Mouse (Mus musculus) liver, embryonic 14.5 days (tissue): ENCODE results near the gene 9930104L06Rik. TPM values are rescaled to one million over a fixed set of nuclear protein-coding genes. Genes with fewer than 3 reads are reported as not detected.

Source experiments
- ATAC-seq: fragments of 200-750 bp; cut with Nextera tagmentation; 2 replicates; pipeline ENCODE4 v1.8.0; 2017; ENCODE audit warnings: moderate number of reproducible peaks, mild to moderate bottlenecking, moderate library complexity; ENCODE audit not compliant: insufficient read depth
- DNase-seq, 3 experiments: peaks; one replicate each; pipeline ENCODE4 v3.0.0-alpha.2; 2012 to 2013; ENCODE audit warnings: low read depth in 3 of 3, low spot score in 3 of 3
- H3K27ac ChIP-seq: fragments of 300-500 bp; sonication (generic); 2 replicates; pipeline ENCODE4 v1.5.1; 2014; ENCODE audit warnings: moderate library complexity, mild to moderate bottlenecking, control low read depth, inconsistent platforms
- H3K27me3 ChIP-seq: fragments of 300-500 bp; sonication (generic); 2 replicates; pipeline ENCODE4 v1.6.1; 2014; ENCODE audit warnings: mild to moderate bottlenecking, low read length, moderate library complexity; ENCODE audit not compliant: control insufficient read depth, insufficient read depth
- H3K36me3 ChIP-seq: fragments of 300-500 bp; sonication (generic); replicated peaks from 2 replicates; pipeline ENCODE4 v1.6.1; 2014; ENCODE audit warnings: low read depth; ENCODE audit not compliant: control insufficient read depth, insufficient read depth
- H3K4me1 ChIP-seq, 2 experiments: fragments of 200-500 bp in 1 of 2; fragments of 300-500 bp in 1 of 2; sonication (generic) in 1 of 2; replicated peaks; 2 replicates each; pipeline ENCODE4 v1.6.1; 2012 to 2014; ENCODE audit warnings: antibody characterized with exemption in 1 of 2, inconsistent platforms in 1 of 2, low read length in 1 of 2; ENCODE audit not compliant: control insufficient read depth in 2 of 2, insufficient read depth in 2 of 2
- H3K4me2 ChIP-seq: fragments of 300-500 bp; sonication (generic); 2 replicates; pipeline ENCODE4 v1.6.1; 2014; ENCODE audit warnings: low read depth, mild to moderate bottlenecking, control low read depth, moderate library complexity
- H3K4me3 ChIP-seq, 2 experiments: fragments of 200-500 bp in 1 of 2; fragments of 300-500 bp in 1 of 2; sonication (generic) in 1 of 2; 2 replicates each; pipeline ENCODE4 v1.5.1; 2012 to 2014; ENCODE audit warnings: low read depth in 2 of 2, low read length in 2 of 2, mild to moderate bottlenecking in 2 of 2, control low read depth in 1 of 2, inconsistent platforms in 1 of 2, moderate library complexity in 1 of 2; ENCODE audit not compliant: insufficient read depth in 1 of 2
- H3K9ac ChIP-seq: fragments of 300-500 bp; sonication (generic); replicated peaks from 2 replicates; pipeline ENCODE4 v1.6.1; 2014; ENCODE audit warnings: mild to moderate bottlenecking, control low read depth, moderate library complexity
- H3K9me3 ChIP-seq: fragments of 300-500 bp; sonication (generic); 2 replicates; pipeline ENCODE4 v1.6.1; 2016; ENCODE audit warnings: low read length, mixed read lengths; ENCODE audit not compliant: control insufficient read depth
- CTCF ChIP-seq: IDR thresholded peaks from 2 replicates; pipeline ENCODE4 v1.5.1; 2016; ENCODE audit warnings: antibody characterized with exemption, low read depth, control low read depth
- EP300 ChIP-seq: IDR thresholded peaks from 2 replicates; pipeline ENCODE4 v1.6.1; 2016; ENCODE audit warnings: antibody characterized with exemption, low read depth
- WGBS: fragments of 180-500 bp; shearing (Covaris S2); extraction: QIAGEN DNeasy Blood & Tissue Kit; methylation state at CpG from one replicate; pipeline ENCODE4 v1.1.7; 2014; ENCODE audit not compliant: insufficient replicate concordance; 5-methylcytosine and 5-hydroxymethylcytosine counted together
- polyA plus RNA-seq, 2 experiments: library from polyadenylated mRNA; depleted of rRNA in 1 of 2; stranded (reverse) in 1 of 2; unstranded in 1 of 2; fragments of >200 nt; fragmentation: Nextera tagmentation in 1 of 2; extraction: Ambion mirVana in 1 of 2; gene quantifications; 2 replicates each; pipeline versions ENCODE4 v1.2.1 to v1.2.3; 2012 to 2014

Gene 9930104L06Rik
- polyA plus RNA-seq, 2 experiments: 0.94 to 5.8 TPM

DNA sequence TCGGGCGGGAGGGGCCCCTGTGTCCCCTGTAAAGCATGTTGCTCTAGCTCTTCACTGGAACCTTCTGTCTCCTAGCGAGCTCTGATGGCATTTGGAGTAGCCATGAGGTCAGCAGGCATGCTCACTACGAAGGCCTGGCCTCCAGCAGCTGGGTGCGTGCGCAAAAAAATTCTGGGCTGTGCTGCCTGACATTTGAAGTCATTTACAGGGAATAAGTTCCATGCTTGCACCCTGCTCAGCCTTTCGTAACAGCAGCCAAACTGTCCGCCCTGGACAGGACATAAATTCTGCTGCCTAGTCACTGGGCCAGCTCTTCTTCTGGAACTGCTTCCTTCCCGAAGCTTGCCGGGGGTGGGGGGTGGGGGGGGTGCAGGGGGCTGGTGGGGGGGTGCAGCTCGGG is 22.2 kb downstream of the 9930104L06Rik start:
- ATAC-seq: no peak
- Histone ChIP-seq H3K27me3 (no peaks in the 10 kb centered on the region), H3K9ac (no peak overlapping the region), H3K36me3 (no peaks in the 10 kb centered on the region), H3K4me3 (no peak overlapping the region), H3K4me2 (no peak overlapping the region), H3K9me3 (no peaks in the 10 kb centered on the region), H3K27ac (no peak overlapping the region), H3K4me1 (no peaks in the 10 kb centered on the region)
- 43% methylated on average over 11 of the region's 11 CpGs for WGBS
- DNase-seq: no peak
- TF ChIP-seq CTCF (no peak), EP300 (no peak)

- H3K4me2 ChIP-seq: no peak overlapping the region
- ATAC-seq: no peak
- no peak overlapping the region for H3K4me3 ChIP-seq
- H3K27ac ChIP-seq: no peak overlapping the region
- no peaks in the 10 kb centered on the region for H3K9me3 ChIP-seq
- DNase-seq: no peak
- no peaks in the 10 kb centered on the region for H3K36me3 ChIP-seq
- 57% methylated on average over 11 of the region's 11 CpGs for WGBS
- no peaks in the 10 kb centered on the region for H3K27me3 ChIP-seq
- H3K9ac ChIP-seq: no peak overlapping the region
- TF ChIP-seq EP300 (no peak), CTCF (no peak)
- no peaks in the 10 kb centered on the region for H3K4me1 ChIP-seq
Measured at GRCm38 (mm10) chr4:124960940-124961339, 24.1 kb downstream of the 9930104L06Rik start.

- TF ChIP-seq CTCF: no peak
- TF ChIP-seq EP300: no peak
- H3K4me2 ChIP-seq: no peak overlapping the region
- no peak for ATAC-seq
- no peak overlapping the region for H3K9ac ChIP-seq
- no peaks in the 10 kb centered on the region for H3K36me3 ChIP-seq
- no peak overlapping the region for H3K4me3 ChIP-seq
- no peaks in the 10 kb centered on the region for H3K27me3 ChIP-seq
- 54% methylated on average over 11 of the region's 11 CpGs for WGBS
- no peak for DNase-seq
- H3K4me1 ChIP-seq: no peaks in the 10 kb centered on the region
- H3K9me3 ChIP-seq: no peaks in the 10 kb centered on the region
- H3K27ac ChIP-seq: no peak overlapping the region
Measured at GRCm38 (mm10) chr4:124962576-124962975, 25.7 kb downstream of the 9930104L06Rik start.

DNA sequence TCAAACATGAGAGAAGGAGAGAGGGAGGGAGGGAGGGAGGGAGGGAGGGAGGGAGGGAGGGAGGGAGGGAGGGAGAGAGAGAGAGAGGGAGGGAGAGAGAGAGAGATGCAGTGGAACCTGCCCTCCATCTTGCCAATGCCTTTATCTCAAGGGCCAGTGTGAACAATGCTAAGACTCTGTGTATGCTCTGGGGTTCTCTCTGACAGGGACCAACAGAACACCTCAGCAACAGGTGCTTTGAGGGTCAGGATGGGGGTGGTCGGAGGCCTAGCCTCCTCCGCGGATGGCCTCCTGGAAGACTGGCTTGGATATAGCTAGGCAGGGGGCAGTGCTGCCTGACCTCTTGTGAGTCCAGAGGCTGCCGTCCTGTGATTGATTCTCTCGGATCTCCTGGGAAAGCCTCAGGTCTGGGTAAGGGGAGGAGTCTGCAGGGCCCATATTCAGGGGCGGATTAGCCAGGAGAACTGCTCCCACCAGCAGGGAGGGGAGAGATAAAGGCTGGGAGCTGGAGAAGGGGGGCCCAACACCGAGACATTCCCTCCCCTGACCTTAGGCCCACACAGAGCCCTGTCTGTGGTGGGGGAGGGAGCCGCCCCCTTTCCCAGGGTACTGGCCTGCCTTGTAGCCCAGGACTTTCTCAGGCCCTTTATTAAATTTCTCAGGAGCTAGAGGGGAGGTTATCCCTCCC is 28.2 kb downstream of the 9930104L06Rik start:
- H3K27me3 ChIP-seq: no peaks in the 10 kb centered on the region
- WGBS: 36% methylated on average over 8 of the region's 8 CpGs
- H3K4me2 ChIP-seq: no peak overlapping the region
- H3K4me1 ChIP-seq: no peaks in the 10 kb centered on the region
- H3K9me3 ChIP-seq: no peaks in the 10 kb centered on the region
- no peak overlapping the region for H3K4me3 ChIP-seq
- H3K9ac ChIP-seq: no peak overlapping the region
- no peak for ATAC-seq
- no peaks in the 10 kb centered on the region for H3K36me3 ChIP-seq
- no peak for DNase-seq
- no peak overlapping the region for H3K27ac ChIP-seq
- TF ChIP-seq EP300: no peak
- TF ChIP-seq CTCF: no peak

- H3K4me1 ChIP-seq: no peaks in the 10 kb centered on the region
- no peak for ATAC-seq
- DNase-seq: no peak
- no peaks in the 10 kb centered on the region; the same call in 1 of the 2 replicates for H3K27me3 ChIP-seq
- no peak overlapping the region for H3K4me2 ChIP-seq
- H3K9me3 ChIP-seq: no peaks in the 10 kb centered on the region
- TF ChIP-seq CTCF (no peak), EP300 (no peak)
- 51% methylated on average over 6 of the region's 6 CpGs for WGBS
- no peaks in the 10 kb centered on the region for H3K36me3 ChIP-seq
- H3K27ac ChIP-seq: no peak overlapping the region
- no peak overlapping the region for H3K4me3 ChIP-seq
- no peak overlapping the region for H3K9ac ChIP-seq
Measured at GRCm38 (mm10) chr4:124968711-124969110, 31.9 kb downstream of the 9930104L06Rik start.
